Mouse (Mus musculus) lung, embryonic 14.5 days (tissue): ENCODE results near the gene Stat5a. TPM values are rescaled to one million over a fixed set of nuclear protein-coding genes. Genes with fewer than 3 reads are reported as not detected.

Source experiments
- ATAC-seq: fragments of 200-750 bp; cut with Nextera tagmentation; 2 replicates; pipeline ENCODE4 v1.8.0; 2017; ENCODE audit warnings: mild to moderate bottlenecking, moderate TSS enrichment, moderate library complexity; ENCODE audit not compliant: insufficient read depth
- DNase-seq: peaks from one replicate; pipeline ENCODE4 v3.0.0-alpha.2; 2015
- H3K27ac ChIP-seq: fragments of 300-500 bp; sonication (generic); 2 replicates; pipeline ENCODE4 v1.5.1; 2014; ENCODE audit warnings: low read depth, mild to moderate bottlenecking, moderate library complexity
- H3K27me3 ChIP-seq: fragments of 300-500 bp; sonication (generic); 2 replicates; pipeline ENCODE4 v1.6.1; 2014; ENCODE audit warnings: low read length, control low read depth; ENCODE audit not compliant: insufficient read depth
- H3K36me3 ChIP-seq: fragments of 300-500 bp; sonication (generic); 2 replicates; pipeline ENCODE4 v1.6.1; 2014; ENCODE audit warnings: control low read depth; ENCODE audit not compliant: insufficient read depth
- H3K4me1 ChIP-seq: fragments of 300-500 bp; sonication (generic); 2 replicates; pipeline ENCODE4 v1.6.1; 2014; ENCODE audit warnings: antibody characterized with exemption, control low read depth; ENCODE audit not compliant: insufficient read depth
- H3K4me2 ChIP-seq: fragments of 300-500 bp; sonication (generic); 2 replicates; pipeline ENCODE4 v1.6.1; 2014; ENCODE audit warnings: mild to moderate bottlenecking
- H3K4me3 ChIP-seq: fragments of 300-500 bp; sonication (generic); 2 replicates; pipeline ENCODE4 v1.5.1; 2014; ENCODE audit warnings: low read depth, low read length
- H3K9ac ChIP-seq: fragments of 300-500 bp; sonication (generic); 2 replicates; pipeline ENCODE4 v1.6.1; 2014
- H3K9me3 ChIP-seq: fragments of 300-500 bp; sonication (generic); 2 replicates; pipeline ENCODE4 v1.6.1; 2016; ENCODE audit warnings: low read depth, low read length, control low read depth
- CTCF ChIP-seq: IDR thresholded peaks from 2 replicates; pipeline ENCODE4 v1.5.1; 2016; ENCODE audit warnings: antibody characterized with exemption, low read depth
- WGBS: fragments of 180-500 bp; shearing (Covaris S2); extraction: QIAGEN DNeasy Blood & Tissue Kit; methylation state at CpG from one replicate; pipeline ENCODE4 v1.1.7; 2014; 5-methylcytosine and 5-hydroxymethylcytosine counted together
- polyA plus RNA-seq: library from polyadenylated mRNA; unstranded; fragments of >200 nt; fragmentation: Nextera tagmentation; extraction: Ambion mirVana; gene quantifications from 2 replicates; pipeline ENCODE4 v1.2.1, GENCODE M21; 2014

Stat5a gene
- polyA plus RNA-seq, 1 experiment from 2014 or later, result 5.8 TPM

DNA sequence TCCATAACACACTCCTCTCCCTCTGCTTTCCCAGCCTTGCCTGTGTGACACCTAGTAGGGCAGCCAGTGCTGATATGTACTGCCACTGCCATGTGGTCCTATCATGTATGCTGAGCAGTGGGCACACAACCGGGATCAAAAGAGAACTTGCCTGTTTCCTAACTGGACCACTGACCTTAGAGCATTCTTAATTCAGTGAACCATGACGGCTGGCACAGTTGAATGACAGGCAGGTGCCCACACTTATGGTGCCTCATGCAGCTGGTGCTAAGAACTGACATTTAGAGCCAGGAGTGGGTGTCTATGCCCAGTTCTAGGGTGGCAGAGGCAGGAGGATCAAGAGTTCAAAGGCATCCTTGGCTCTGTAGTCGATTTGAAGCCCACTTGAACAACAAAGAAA is 16.6 kb downstream of the Stat5a start:
- no peaks in the 10 kb centered on the region for H3K27me3 ChIP-seq
- H3K27ac ChIP-seq, result no peak overlapping the region
- TF ChIP-seq CTCF, result no peak
- H3K36me3 ChIP-seq, result no peaks in the 10 kb centered on the region
- H3K4me2 ChIP-seq, result no peak overlapping the region
- 72% methylated on average over 3 of the region's 3 CpGs for WGBS
- H3K9ac ChIP-seq, result no peak overlapping the region
- DNase-seq (no peak), ATAC-seq (no peak)
- no peak overlapping the region for H3K4me3 ChIP-seq
- no peaks in the 10 kb centered on the region for H3K9me3 ChIP-seq
- H3K4me1 ChIP-seq, result no peaks in the 10 kb centered on the region

DNA sequence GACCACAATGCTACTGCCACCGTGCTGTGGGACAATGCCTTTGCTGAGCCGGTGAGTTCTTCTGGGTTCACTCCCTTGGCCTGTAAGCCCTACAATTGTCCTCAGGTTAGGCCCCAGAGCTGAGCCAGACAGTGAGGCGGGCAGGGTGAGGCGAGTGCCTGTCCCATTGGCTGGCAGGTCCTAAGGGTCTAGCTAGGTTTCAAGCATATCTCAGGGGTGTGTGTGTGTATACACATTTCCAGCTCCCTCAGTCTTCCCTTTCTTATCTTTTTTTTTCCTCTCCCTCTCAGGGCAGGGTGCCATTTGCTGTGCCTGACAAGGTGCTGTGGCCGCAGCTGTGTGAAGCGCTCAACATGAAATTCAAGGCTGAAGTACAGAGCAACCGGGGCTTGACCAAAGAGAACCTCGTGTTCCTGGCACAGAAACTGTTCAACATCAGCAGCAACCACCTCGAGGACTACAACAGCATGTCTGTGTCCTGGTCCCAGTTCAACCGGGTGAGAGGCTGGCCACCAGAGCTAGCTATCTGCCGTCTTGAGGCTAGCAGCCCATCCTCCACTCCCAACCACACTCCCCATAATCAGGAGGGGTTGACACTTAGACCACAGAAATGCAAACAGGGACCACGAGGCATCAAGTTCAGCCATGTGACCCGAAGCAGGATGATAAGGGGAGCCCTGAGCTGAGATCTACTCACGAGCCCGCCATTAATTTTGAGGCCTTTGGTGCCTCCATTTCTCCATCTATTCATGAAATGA is 20.3 kb downstream of the Stat5a start:
- TF ChIP-seq CTCF, result no peak
- Histone ChIP-seq H3K4me1 (no peaks in the 10 kb centered on the region), H3K4me3 (no peak overlapping the region), H3K27ac (no peak overlapping the region), H3K9ac (no peak overlapping the region), H3K4me2 (no peak overlapping the region), H3K9me3 (no peaks in the 10 kb centered on the region), H3K27me3 (no peaks in the 10 kb centered on the region), H3K36me3 (no peaks in the 10 kb centered on the region)
- WGBS, result 67% methylated on average over 15 of the region's 15 CpGs
- no peak for ATAC-seq
- DNase-seq, result no peak

DNA sequence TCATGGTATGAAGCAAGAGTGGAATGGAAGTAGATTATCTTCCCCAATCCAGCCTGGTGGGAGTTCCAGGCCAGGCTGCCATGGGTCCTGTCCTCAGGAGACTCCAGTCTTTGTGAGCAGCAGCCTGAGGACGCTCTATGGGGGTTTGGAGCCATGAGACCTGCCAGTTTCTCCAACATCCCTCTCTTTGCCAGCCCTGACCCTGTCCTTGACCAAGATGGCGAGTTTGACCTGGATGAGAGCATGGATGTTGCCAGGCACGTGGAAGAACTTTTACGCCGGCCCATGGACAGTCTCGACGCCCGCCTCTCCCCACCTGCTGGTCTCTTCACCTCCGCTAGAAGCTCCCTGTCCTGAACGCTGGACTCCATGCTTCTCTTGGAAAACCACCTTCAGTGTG is 24.5 kb downstream of the Stat5a start:
- ATAC-seq (no peak), DNase-seq (no peak)
- TF ChIP-seq CTCF, result no peak
- Histone ChIP-seq H3K36me3 (no peaks in the 10 kb centered on the region; the same call in 1 of the 2 replicates), H3K4me2 (no peak overlapping the region), H3K9ac (no peak overlapping the region), H3K27me3 (no peaks in the 10 kb centered on the region), H3K9me3 (no peaks in the 10 kb centered on the region), H3K4me3 (no peak overlapping the region), H3K27ac (no peak overlapping the region), H3K4me1 (no peaks in the 10 kb centered on the region)
- 87% methylated on average over 10 of the region's 10 CpGs for WGBS

DNA sequence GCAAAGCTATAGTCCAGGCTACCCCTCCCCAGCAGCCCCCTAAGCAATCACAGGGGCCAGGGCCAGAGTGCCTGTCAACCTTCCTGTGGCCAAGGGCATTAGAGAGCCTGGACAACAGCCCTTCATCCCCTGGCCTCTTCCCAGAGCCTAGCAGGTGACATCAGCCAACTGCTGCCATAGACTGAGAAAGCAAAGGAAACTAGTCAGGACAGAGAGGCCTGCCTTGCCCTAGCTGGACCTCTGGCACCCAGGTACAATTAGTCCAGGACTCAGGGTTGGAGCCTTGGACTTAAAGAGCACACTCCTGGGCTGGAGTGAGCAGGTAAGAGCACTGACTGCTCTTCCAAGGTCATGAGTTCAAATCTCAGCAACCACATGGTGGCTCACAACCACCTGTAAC is 26.3 kb downstream of the Stat5a start:
- no peak overlapping the region for H3K9ac ChIP-seq
- no peak overlapping the region for H3K4me3 ChIP-seq

DNA sequence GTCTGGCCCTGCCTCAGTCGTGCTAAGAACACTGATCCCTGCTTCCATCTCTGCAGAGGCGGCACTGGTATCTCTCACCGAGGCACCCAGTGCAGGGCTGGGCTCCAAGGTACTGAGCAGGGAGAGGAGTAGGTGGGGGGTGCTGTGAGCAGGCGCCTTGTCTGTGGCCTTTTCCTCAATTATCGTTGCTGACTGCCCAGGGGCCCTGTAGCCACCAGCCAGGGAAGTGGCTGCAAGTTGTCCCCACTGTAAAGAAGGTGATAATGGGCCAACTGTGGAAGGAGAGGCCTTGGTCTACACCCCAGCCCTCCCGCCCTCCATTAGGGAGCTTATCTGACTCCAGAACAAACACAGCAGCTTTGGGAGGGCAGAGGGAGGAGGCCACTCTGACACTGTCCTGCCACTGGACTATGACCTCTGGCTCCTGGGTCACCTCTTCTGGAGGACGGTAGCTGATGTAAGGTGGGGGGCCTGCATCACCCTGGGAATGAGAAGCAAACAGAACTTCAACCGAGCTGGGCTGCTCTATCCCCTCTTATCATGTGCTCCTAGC is 27.1 kb downstream of the Stat5a start:
- TF ChIP-seq CTCF, result no peak
- Histone ChIP-seq H3K36me3 (peaks cover 14% of the 10 kb centered on the region; the same call in 1 of the 2 replicates), H3K4me3 (no peak overlapping the region), H3K27ac (no peak overlapping the region), H3K27me3 (no peaks in the 10 kb centered on the region), H3K9me3 (no peaks in the 10 kb centered on the region), H3K4me1 (no peaks in the 10 kb centered on the region; the same call in 1 of the 2 replicates), H3K4me2 (no peak overlapping the region), H3K9ac (no peak overlapping the region)
- 28% methylated on average over 8 of the region's 8 CpGs for WGBS
- ATAC-seq (peak; percentile 35; the same call in 1 of the 2 replicates), DNase-seq (no peak)

More for the DNA sequence above, 26.3 kb downstream of the Stat5a start:
- peaks cover 13% of the 10 kb centered on the region; the same call in 1 of the 2 replicates for H3K36me3 ChIP-seq
- no peak overlapping the region for H3K27ac ChIP-seq
- no peak for TF ChIP-seq CTCF
- no peak for ATAC-seq
- DNase-seq, result no peak
- no peaks in the 10 kb centered on the region; the same call in 1 of the 2 replicates for H3K4me1 ChIP-seq
- no peaks in the 10 kb centered on the region for H3K27me3 ChIP-seq
- H3K9me3 ChIP-seq, result no peaks in the 10 kb centered on the region
- H3K4me2 ChIP-seq, result no peak overlapping the region

DNA sequence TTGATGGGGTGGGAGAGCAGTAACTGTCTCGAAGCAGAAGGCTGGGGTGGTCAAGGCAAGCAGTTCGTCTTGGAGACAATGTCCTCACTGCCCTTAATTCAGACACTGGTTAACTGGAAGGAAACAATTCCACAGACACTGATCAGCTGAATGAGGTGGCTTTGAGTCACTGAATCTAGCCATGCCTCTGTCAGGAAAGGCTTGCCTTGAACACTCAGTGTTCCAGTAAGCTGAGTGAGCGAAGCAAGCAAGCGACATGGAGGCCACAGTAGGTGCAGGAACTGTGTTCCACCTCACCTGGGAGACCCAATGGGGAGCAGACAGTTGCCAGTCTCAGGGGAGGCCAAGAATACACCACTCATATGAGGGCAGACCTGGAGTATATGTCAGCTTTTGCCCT is 28.1 kb downstream of the Stat5a start:
- Histone ChIP-seq H3K9ac (no peak overlapping the region), H3K4me2 (no peak overlapping the region), H3K27me3 (no peaks in the 10 kb centered on the region), H3K4me1 (no peaks in the 10 kb centered on the region; the same call in 1 of the 2 replicates), H3K4me3 (no peak overlapping the region), H3K27ac (no peak overlapping the region), H3K9me3 (no peaks in the 10 kb centered on the region), H3K36me3 (peaks cover 14% of the 10 kb centered on the region; the same call in 1 of the 2 replicates)
- no peak for TF ChIP-seq CTCF
- 84% methylated on average over 4 of the region's 4 CpGs for WGBS
- no peak for DNase-seq
- ATAC-seq, result no peak

DNA sequence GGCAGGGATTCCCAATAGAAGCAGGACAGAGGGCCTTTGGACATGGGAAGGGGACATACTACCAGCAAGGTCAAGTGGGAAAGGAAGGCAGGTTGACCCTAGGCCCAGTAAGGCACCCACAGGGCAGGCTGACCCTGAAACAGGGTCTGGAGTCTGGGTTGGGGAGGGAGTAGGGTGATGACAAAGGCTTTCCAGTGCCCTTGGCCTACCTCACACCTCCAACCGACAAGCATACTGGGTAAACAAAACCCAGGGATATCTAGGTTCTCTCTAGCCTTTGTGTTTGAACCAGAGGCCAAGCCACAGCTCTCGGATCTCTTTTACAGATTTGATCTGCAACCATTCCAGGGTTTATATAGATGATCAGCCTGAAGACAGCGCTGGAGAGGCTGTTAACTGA is 28.6 kb downstream of the Stat5a start:
- Histone ChIP-seq H3K9ac (no peak overlapping the region), H3K36me3 (peaks cover 15% of the 10 kb centered on the region; the same call in 1 of the 2 replicates), H3K27ac (no peak overlapping the region), H3K4me2 (no peak overlapping the region), H3K4me3 (no peak overlapping the region), H3K27me3 (no peaks in the 10 kb centered on the region), H3K4me1 (no peaks in the 10 kb centered on the region; the same call in 1 of the 2 replicates), H3K9me3 (no peaks in the 10 kb centered on the region)
- TF ChIP-seq CTCF, result no peak
- no peak for DNase-seq
- ATAC-seq, result no peak
- 57% methylated on average over 3 of the region's 3 CpGs for WGBS
